Mouse (Mus musculus) heart, adult 2 months (tissue): ENCODE results near the gene Memo1.

ENCODE experiments used
- CTCF ChIP-seq: fragments of 200-600 bp; IDR thresholded peaks from 2 replicates; pipeline ENCODE4 v1.8.1; 2022; ENCODE audit warnings: antibody characterized with exemption, mild to moderate bottlenecking, moderate library complexity
- EP300 ChIP-seq: fragments of 200-500 bp; IDR thresholded peaks from 2 replicates; pipeline ENCODE4 v1.6.1; 2011; ENCODE audit warnings: low read depth, low read length, control low read depth; ENCODE audit not compliant: insufficient read depth

DNA sequence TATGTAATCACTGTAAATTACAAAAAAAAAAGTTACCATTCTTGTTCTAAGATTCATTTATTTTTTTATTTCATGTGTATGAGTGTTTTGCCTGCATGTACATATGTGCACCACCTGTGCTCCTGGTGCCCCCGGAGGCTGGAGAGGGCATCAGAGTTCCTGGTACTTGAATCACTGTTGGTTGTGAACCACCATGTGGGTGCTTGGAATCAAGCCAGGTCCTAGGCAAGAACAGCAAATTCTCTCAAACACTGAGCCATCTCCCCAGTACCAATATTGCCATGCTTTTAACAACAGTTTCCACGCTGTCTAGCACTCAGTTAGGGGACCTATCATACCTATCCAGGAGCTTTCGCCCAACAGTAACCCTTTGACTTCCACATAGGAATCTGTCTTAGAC lies 137.2 kb downstream of the Memo1 start:
- no peak for TF ChIP-seq CTCF
- TF ChIP-seq EP300 = no peak
